Mouse (Mus musculus) olfactory bulb, adult 2 months (tissue): Measurements from ENCODE around the gene Sbf1. TPM values are rescaled to one million over a fixed set of nuclear protein-coding genes. Genes with fewer than 3 reads are reported as not detected.

Experiments used
- H3K27ac ChIP-seq: fragments of 200-500 bp; 2 replicates; pipeline ENCODE4 v1.5.1; 2012; ENCODE audit warnings: low read depth, low read length; ENCODE audit not compliant: insufficient read depth
- H3K4me1 ChIP-seq: fragments of 200-500 bp; 2 replicates; pipeline ENCODE4 v1.6.1; 2012; ENCODE audit warnings: low read length; ENCODE audit not compliant: control insufficient read depth, insufficient read depth
- H3K4me3 ChIP-seq: fragments of 200-500 bp; 2 replicates; pipeline ENCODE4 v1.5.1; 2012; ENCODE audit warnings: mild to moderate bottlenecking, low read depth, low read length, moderate library complexity; ENCODE audit not compliant: insufficient read depth
- CTCF ChIP-seq: fragments of 200-500 bp; IDR thresholded peaks from 2 replicates; pipeline ENCODE4 v1.5.1; 2012; ENCODE audit warnings: low read depth, mild to moderate bottlenecking, low read length, moderate library complexity; ENCODE audit not compliant: insufficient read depth
- POLR2A ChIP-seq: fragments of 200-500 bp; IDR thresholded peaks from 2 replicates; pipeline ENCODE4 v1.6.1; 2012; ENCODE audit warnings: mild to moderate bottlenecking, low read depth, low read length, moderate library complexity; ENCODE audit not compliant: insufficient read depth
- WGBS: fragments of 180-500 bp; shearing (Covaris S2); methylation state at CpG from one replicate; pipeline ENCODE4 v1.1.7; 2018; 5-methylcytosine and 5-hydroxymethylcytosine counted together
- polyA plus RNA-seq: library from polyadenylated mRNA; stranded (reverse); fragments of >200 nt; gene quantifications from 2 replicates; pipeline ENCODE4 v1.2.4, GENCODE M21; 2012; ENCODE audit warnings: low replicate concordance; ENCODE audit not compliant: missing spikeins, insufficient read depth, insufficient read length

Sbf1 gene
- 913 TPM in 1 of 2 replicates, not detected in the other for polyA plus RNA-seq

GRCm38 (mm10) chr15:89315190-89315731, at the start of gene Sbf1:
TSS of gene Sbf1 (minus strand) at chr15:89315311.
- Histone ChIP-seq H3K4me1 (peaks cover 34% of the 10 kb centered on the region), H3K27ac (no peak within 1 kb of the TSS), H3K4me3 (peak within 1 kb of the TSS; percentile 86)
- under 1% methylated on average over 37 of the region's 37 CpGs for WGBS
- TF ChIP-seq POLR2A (peak; percentile 93), CTCF (no peak)

- Histone ChIP-seq H3K4me3 (no peak overlapping the region), H3K4me1 (no peaks in the 10 kb centered on the region), H3K27ac (no peak overlapping the region)
- no peak for TF ChIP-seq POLR2A
- TF ChIP-seq CTCF, result no peak
- WGBS, result 86% methylated on average over 7 of the region's 7 CpGs
Observed at GRCm38 (mm10) chr15:89363051-89363450, 47.9 kb upstream of the Sbf1 start.

- WGBS, result 78% methylated on average over 3 of the region's 3 CpGs
- Histone ChIP-seq H3K4me1 (peaks cover 16% of the 10 kb centered on the region), H3K4me3 (no peak overlapping the region), H3K27ac (no peak overlapping the region)
- no peak for TF ChIP-seq POLR2A
- no peak for TF ChIP-seq CTCF
Observed at GRCm38 (mm10) chr15:89358784-89359183, 43.7 kb upstream of the Sbf1 start.

GRCm38 (mm10) chr15:89356372-89356771, 41.3 kb upstream of the Sbf1 start:
- WGBS, result under 1% methylated on average over 15 of the region's 15 CpGs
- H3K27ac ChIP-seq, result no peak overlapping the region
- peaks cover 17% of the 10 kb centered on the region for H3K4me1 ChIP-seq
- H3K4me3 ChIP-seq, result peak overlapping the region; percentile 53
- TF ChIP-seq CTCF (no peak), POLR2A (no peak)

- 1% methylated on average over 64 of the region's 64 CpGs for WGBS
- H3K27ac ChIP-seq, result peak within 1 kb of the TSS; percentile 43
- H3K4me3 ChIP-seq, result peak within 1 kb of the TSS; percentile 53
- TF ChIP-seq POLR2A (peak; percentile 52; the same call in 1 of the 2 replicates), CTCF (no peak)
- peaks cover 17% of the 10 kb centered on the region for H3K4me1 ChIP-seq
Observed at GRCm38 (mm10) chr15:89355241-89356187, 40.4 kb upstream of the Sbf1 start, which contains the start of the genes Lmf2 and Ncaph2. TSS of gene Lmf2 (minus strand) at chr15:89355659. TSS of gene Ncaph2 (plus strand) at chr15:89355719.

- WGBS, result 62% methylated on average over 7 of the region's 7 CpGs
- Histone ChIP-seq H3K4me1 (peaks cover 17% of the 10 kb centered on the region), H3K27ac (no peak overlapping the region), H3K4me3 (peak overlapping the region; percentile 53; the same call in 1 of the 2 replicates)
- TF ChIP-seq POLR2A (no peak), CTCF (no peak)
Observed at GRCm38 (mm10) chr15:89354455-89354854, 39.3 kb upstream of the Sbf1 start.

GRCm38 (mm10) chr15:89353837-89354236, 38.7 kb upstream of the Sbf1 start:
- Histone ChIP-seq H3K4me3 (no peak overlapping the region), H3K4me1 (peaks cover 17% of the 10 kb centered on the region), H3K27ac (no peak overlapping the region)
- TF ChIP-seq CTCF, result no peak
- TF ChIP-seq POLR2A, result no peak
- WGBS, result 93% methylated on average over 16 of the region's 16 CpGs

- Histone ChIP-seq H3K4me3 (no peak overlapping the region), H3K4me1 (peaks cover 17% of the 10 kb centered on the region), H3K27ac (no peak overlapping the region)
- WGBS, result 96% methylated on average over 12 of the region's 12 CpGs
- TF ChIP-seq POLR2A (no peak), CTCF (no peak)
Observed at GRCm38 (mm10) chr15:89352795-89353194, 37.7 kb upstream of the Sbf1 start.

GRCm38 (mm10) chr15:89352054-89352453, 36.9 kb upstream of the Sbf1 start:
- Histone ChIP-seq H3K27ac (no peak overlapping the region), H3K4me1 (peaks cover 15% of the 10 kb centered on the region), H3K4me3 (no peak overlapping the region)
- TF ChIP-seq POLR2A, result no peak
- no peak for TF ChIP-seq CTCF
- 92% methylated on average over 14 of the region's 14 CpGs for WGBS
